Mouse (Mus musculus) liver, embryonic 14.5 days (tissue): Measurements from ENCODE around the gene Ppp2r5d. TPM values are rescaled to one million over a fixed set of nuclear protein-coding genes. Genes with fewer than 3 reads are reported as not detected.

Experiments
- ATAC-seq: fragments of 200-750 bp; cut with Nextera tagmentation; 2 replicates; pipeline ENCODE4 v1.8.0; 2017; ENCODE audit warnings: moderate number of reproducible peaks, mild to moderate bottlenecking, moderate library complexity; ENCODE audit not compliant: insufficient read depth
- DNase-seq, 3 experiments: peaks; one replicate each; pipeline ENCODE4 v3.0.0-alpha.2; 2012 to 2013; ENCODE audit warnings: low read depth in 3 of 3, low spot score in 3 of 3
- H3K27ac ChIP-seq: fragments of 300-500 bp; sonication (generic); 2 replicates; pipeline ENCODE4 v1.5.1; 2014; ENCODE audit warnings: moderate library complexity, mild to moderate bottlenecking, control low read depth, inconsistent platforms
- H3K27me3 ChIP-seq: fragments of 300-500 bp; sonication (generic); 2 replicates; pipeline ENCODE4 v1.6.1; 2014; ENCODE audit warnings: mild to moderate bottlenecking, low read length, moderate library complexity; ENCODE audit not compliant: control insufficient read depth, insufficient read depth
- H3K36me3 ChIP-seq: fragments of 300-500 bp; sonication (generic); replicated peaks from 2 replicates; pipeline ENCODE4 v1.6.1; 2014; ENCODE audit warnings: low read depth; ENCODE audit not compliant: control insufficient read depth, insufficient read depth
- H3K4me1 ChIP-seq, 2 experiments: fragments of 200-500 bp in 1 of 2; fragments of 300-500 bp in 1 of 2; sonication (generic) in 1 of 2; replicated peaks; 2 replicates each; pipeline ENCODE4 v1.6.1; 2012 to 2014; ENCODE audit warnings: antibody characterized with exemption in 1 of 2, inconsistent platforms in 1 of 2, low read length in 1 of 2; ENCODE audit not compliant: control insufficient read depth in 2 of 2, insufficient read depth in 2 of 2
- H3K4me2 ChIP-seq: fragments of 300-500 bp; sonication (generic); 2 replicates; pipeline ENCODE4 v1.6.1; 2014; ENCODE audit warnings: low read depth, mild to moderate bottlenecking, control low read depth, moderate library complexity
- H3K4me3 ChIP-seq, 2 experiments: fragments of 200-500 bp in 1 of 2; fragments of 300-500 bp in 1 of 2; sonication (generic) in 1 of 2; 2 replicates each; pipeline ENCODE4 v1.5.1; 2012 to 2014; ENCODE audit warnings: low read depth in 2 of 2, low read length in 2 of 2, mild to moderate bottlenecking in 2 of 2, control low read depth in 1 of 2, inconsistent platforms in 1 of 2, moderate library complexity in 1 of 2; ENCODE audit not compliant: insufficient read depth in 1 of 2
- H3K9ac ChIP-seq: fragments of 300-500 bp; sonication (generic); replicated peaks from 2 replicates; pipeline ENCODE4 v1.6.1; 2014; ENCODE audit warnings: mild to moderate bottlenecking, control low read depth, moderate library complexity
- H3K9me3 ChIP-seq: fragments of 300-500 bp; sonication (generic); 2 replicates; pipeline ENCODE4 v1.6.1; 2016; ENCODE audit warnings: low read length, mixed read lengths; ENCODE audit not compliant: control insufficient read depth
- CTCF ChIP-seq: IDR thresholded peaks from 2 replicates; pipeline ENCODE4 v1.5.1; 2016; ENCODE audit warnings: antibody characterized with exemption, low read depth, control low read depth
- EP300 ChIP-seq: IDR thresholded peaks from 2 replicates; pipeline ENCODE4 v1.6.1; 2016; ENCODE audit warnings: antibody characterized with exemption, low read depth
- WGBS: fragments of 180-500 bp; shearing (Covaris S2); extraction: QIAGEN DNeasy Blood & Tissue Kit; methylation state at CpG from one replicate; pipeline ENCODE4 v1.1.7; 2014; ENCODE audit not compliant: insufficient replicate concordance; 5-methylcytosine and 5-hydroxymethylcytosine counted together
- polyA plus RNA-seq, 2 experiments: library from polyadenylated mRNA; depleted of rRNA in 1 of 2; stranded (reverse) in 1 of 2; unstranded in 1 of 2; fragments of >200 nt; fragmentation: Nextera tagmentation in 1 of 2; extraction: Ambion mirVana in 1 of 2; gene quantifications; 2 replicates each; pipeline versions ENCODE4 v1.2.1 to v1.2.3; 2012 to 2014

Gene Ppp2r5d
- polyA plus RNA-seq, 2 experiments: 23.6 to 24.1 TPM

GRCm38 (mm10) chr17:46698515-46698914 is 6.4 kb downstream of the Ppp2r5d start:
- H3K27me3 ChIP-seq: no peaks in the 10 kb centered on the region
- ATAC-seq (no peak), DNase-seq (no peak)
- no peak overlapping the region for H3K4me3 ChIP-seq
- no peak for TF ChIP-seq EP300
- TF ChIP-seq CTCF: no peak
- peaks cover 0 to 7% of the 10 kb centered on the region in 2 experiments; a peak in 2 of 4 replicates for H3K4me1 ChIP-seq
- no peak overlapping the region for H3K9ac ChIP-seq
- 80% methylated on average over 6 of the region's 6 CpGs for WGBS
- no peak overlapping the region for H3K27ac ChIP-seq
- no peaks in the 10 kb centered on the region for H3K36me3 ChIP-seq
- no peak overlapping the region for H3K4me2 ChIP-seq
- no peaks in the 10 kb centered on the region for H3K9me3 ChIP-seq

- Histone ChIP-seq H3K4me1 (peaks cover 0 to 6% of the 10 kb centered on the region in 2 experiments; a peak in 2 of 4 replicates), H3K4me2 (no peak overlapping the region), H3K36me3 (no peaks in the 10 kb centered on the region), H3K27me3 (no peaks in the 10 kb centered on the region), H3K9ac (no peak overlapping the region), H3K4me3 (no peak overlapping the region), H3K27ac (no peak overlapping the region), H3K9me3 (no peaks in the 10 kb centered on the region)
- TF ChIP-seq EP300 (no peak), CTCF (no peak)
- WGBS: 84% methylated on average over 1 of the region's 1 CpGs
- DNase-seq: no peak
- ATAC-seq: no peak
Observed at GRCm38 (mm10) chr17:46694517-46695063, 10.3 kb downstream of the Ppp2r5d start.

- no peak overlapping the region for H3K9ac ChIP-seq
- ATAC-seq (no peak), DNase-seq (no peak)
- H3K27me3 ChIP-seq: no peaks in the 10 kb centered on the region
- peaks cover 0 to 6% of the 10 kb centered on the region in 2 experiments; a peak in 2 of 4 replicates for H3K4me1 ChIP-seq
- 81% methylated on average over 2 of the region's 2 CpGs for WGBS
- H3K27ac ChIP-seq: no peak overlapping the region
- H3K36me3 ChIP-seq: no peaks in the 10 kb centered on the region
- no peak for TF ChIP-seq EP300
- TF ChIP-seq CTCF: no peak
- no peaks in the 10 kb centered on the region for H3K9me3 ChIP-seq
- H3K4me3 ChIP-seq: no peak overlapping the region
- H3K4me2 ChIP-seq: no peak overlapping the region
Observed at GRCm38 (mm10) chr17:46691390-46691789, 13.5 kb downstream of the Ppp2r5d start.

GRCm38 (mm10) chr17:46690665-46691064 is 14.2 kb downstream of the Ppp2r5d start:
- H3K27ac ChIP-seq: no peak overlapping the region
- ATAC-seq: peak; percentile 78
- H3K36me3 ChIP-seq: no peaks in the 10 kb centered on the region; the same call in 1 of the 2 replicates
- DNase-seq: no peak
- peaks cover 0 to 6% of the 10 kb centered on the region in 2 experiments; a peak in 2 of 4 replicates for H3K4me1 ChIP-seq
- peak overlapping the region; percentile 11 for H3K4me2 ChIP-seq
- no peak overlapping the region for H3K4me3 ChIP-seq
- no peak overlapping the region; the same call in 1 of the 2 replicates for H3K9ac ChIP-seq
- H3K9me3 ChIP-seq: no peaks in the 10 kb centered on the region
- H3K27me3 ChIP-seq: no peaks in the 10 kb centered on the region
- WGBS: 27% methylated on average over 12 of the region's 12 CpGs
- no peak for TF ChIP-seq EP300
- no peak for TF ChIP-seq CTCF

DNA sequence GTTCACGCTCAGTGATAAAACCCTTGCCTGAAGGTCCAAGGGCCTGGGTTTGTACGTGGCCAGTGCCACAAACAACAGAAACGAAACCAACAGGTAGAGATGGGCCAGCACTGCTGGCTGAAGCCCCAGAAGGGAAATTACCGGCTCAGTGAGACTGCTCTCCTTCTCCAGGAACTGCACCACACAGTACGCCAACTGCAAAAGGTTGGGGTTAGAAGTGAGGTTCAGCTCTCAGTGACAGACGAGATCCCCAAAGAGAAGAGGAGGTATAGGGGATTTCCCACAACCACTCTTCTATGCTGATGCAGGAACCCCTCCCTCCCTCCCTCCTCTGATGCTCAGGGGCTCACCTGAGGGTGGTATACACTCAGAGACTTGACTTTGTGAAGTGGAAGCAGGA is 19.0 kb downstream of the Ppp2r5d start:
- TF ChIP-seq CTCF (no peak), EP300 (no peak)
- Histone ChIP-seq H3K27me3 (no peaks in the 10 kb centered on the region), H3K27ac (no peak overlapping the region), H3K9me3 (no peaks in the 10 kb centered on the region), H3K4me1 (peaks cover 5 to 9% of the 10 kb centered on the region in 2 experiments), H3K36me3 (peaks cover 11% of the 10 kb centered on the region), H3K4me2 (no peak overlapping the region), H3K4me3 (no peak overlapping the region), H3K9ac (no peak overlapping the region)
- 78% methylated on average over 6 of the region's 6 CpGs for WGBS
- no peak for ATAC-seq
- no peak for DNase-seq
